Mouse (Mus musculus): ENCODE data around the gene Setd6. TPM values are rescaled to one million over a fixed set of nuclear protein-coding genes. Genes with fewer than 3 reads are reported as not detected.

The Setd6 gene
- total RNA-seq (2021), result 24.6 and 26.9 TPM in 2 replicates
- long read RNA-seq, experiment 1, transcript Setd6-201 (7 exons, 1,707 nt), result major isoform, 27 of 41 reads
- long read RNA-seq, experiment 1, partial matches to known transcripts, result 3 of 41 reads
- long read RNA-seq, experiment 1, other reads (novel, unspliced or antisense), result 11 of 41 reads
- long read RNA-seq, experiment 2, transcript Setd6-201 (7 exons, 1,707 nt), result major isoform, 18 of 27 reads
- long read RNA-seq, experiment 2, partial matches to known transcripts, result 3 of 27 reads
- long read RNA-seq, experiment 2, other reads (novel, unspliced or antisense), result 6 of 27 reads

DNA sequence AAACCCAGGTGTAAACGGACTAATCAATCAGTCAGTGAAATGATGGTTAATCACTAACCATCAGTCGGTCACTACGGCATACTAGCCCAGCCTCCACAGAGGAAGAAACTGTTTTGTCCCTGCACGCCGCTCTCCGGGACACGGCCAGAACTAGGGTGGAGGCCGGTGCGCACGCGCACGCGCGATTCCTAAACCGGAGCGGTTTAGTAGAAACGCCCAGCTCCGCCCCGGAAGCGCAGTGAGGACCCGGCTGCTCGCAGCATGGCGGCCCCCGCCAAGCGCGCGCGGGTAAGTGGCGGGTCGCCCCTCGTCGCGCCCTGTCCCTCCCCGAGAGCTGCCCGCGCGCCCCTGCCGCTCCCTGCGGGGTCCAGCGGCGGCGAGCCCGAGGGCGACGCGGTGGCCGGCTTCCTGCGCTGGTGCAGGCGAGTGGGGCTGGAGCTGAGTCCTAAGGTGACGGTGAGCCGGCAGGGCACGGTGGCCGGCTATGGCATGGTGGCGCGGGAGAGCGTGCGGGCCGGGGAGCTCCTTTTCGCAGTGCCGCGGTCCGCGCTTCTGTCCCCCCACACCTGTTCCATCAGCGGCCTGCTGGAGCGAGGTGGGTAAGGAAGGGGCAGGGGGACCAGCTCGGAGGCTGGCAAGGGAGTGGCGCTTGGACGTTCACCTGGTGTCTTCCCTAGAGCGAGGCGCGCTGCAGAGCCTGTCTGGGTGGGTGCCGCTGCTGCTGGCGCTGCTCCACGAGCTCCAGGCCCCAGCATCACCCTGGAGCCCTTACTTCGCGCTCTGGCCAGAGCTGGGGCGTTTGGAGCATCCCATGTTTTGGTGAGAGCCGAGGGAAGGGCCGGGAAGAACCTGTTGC, at the start of gene Setd6:
Setd6 (plus strand) TSS at position 206 of the 856 bp plus-strand sequence.
- DNase-seq, result peak; percentile 94

DNA sequence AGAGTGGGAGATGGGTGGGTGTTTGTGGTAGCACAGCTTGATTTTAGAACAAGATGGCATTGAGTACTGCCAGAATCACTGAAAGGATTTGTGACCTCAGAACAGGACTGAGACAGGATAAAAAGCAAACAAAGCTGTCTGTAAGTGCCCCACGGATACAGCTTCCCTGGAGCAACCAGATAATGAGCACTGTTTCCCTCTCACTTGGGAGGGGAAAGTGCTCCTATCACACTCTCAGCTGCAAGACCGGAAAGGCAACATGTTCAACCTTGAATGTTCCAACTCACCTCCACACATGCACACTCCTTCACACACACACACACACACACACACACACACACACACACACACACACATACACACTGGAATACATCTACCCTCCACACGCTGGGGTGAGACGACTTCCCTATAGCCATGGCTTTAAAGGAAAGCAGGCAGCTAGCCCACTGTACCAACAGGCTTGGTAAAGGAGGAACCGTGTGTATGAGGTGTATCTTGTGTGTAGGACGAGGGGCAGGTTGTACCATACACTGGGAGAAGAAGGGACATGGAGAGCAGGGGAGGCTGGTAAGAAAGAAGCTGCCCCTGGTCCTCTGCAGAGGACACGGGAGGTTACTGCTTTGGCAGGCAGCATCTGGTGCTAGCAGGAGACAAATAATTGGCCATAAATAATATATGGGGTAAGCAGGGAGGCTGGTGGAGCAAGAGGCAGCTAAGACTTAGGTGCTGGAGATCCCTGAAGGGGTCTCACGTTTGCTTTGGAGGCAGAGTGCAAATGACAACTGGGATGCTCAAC, 47.3 kb upstream of the Setd6 start:
- no peak for DNase-seq

DNA sequence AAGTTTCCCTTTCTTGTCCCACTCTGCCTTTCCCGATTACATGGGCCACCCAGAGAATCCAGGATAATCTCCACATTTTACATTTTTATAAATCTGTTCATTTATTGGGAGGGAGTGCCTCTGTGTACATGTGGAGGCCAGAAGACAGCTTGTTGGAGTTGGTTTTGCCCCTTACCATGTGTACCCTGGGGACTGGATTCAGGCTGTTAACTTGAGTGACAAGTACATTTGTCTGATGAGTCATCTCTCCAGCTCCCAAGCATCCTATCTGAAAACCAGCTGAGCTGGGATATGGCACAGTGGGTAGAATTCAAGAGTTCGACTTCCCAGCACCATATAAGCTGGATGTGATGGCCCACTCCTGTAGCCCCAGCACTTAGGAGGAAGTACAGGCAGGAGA, 45.7 kb upstream of the Setd6 start:
- DNase-seq, result no peak

DNA sequence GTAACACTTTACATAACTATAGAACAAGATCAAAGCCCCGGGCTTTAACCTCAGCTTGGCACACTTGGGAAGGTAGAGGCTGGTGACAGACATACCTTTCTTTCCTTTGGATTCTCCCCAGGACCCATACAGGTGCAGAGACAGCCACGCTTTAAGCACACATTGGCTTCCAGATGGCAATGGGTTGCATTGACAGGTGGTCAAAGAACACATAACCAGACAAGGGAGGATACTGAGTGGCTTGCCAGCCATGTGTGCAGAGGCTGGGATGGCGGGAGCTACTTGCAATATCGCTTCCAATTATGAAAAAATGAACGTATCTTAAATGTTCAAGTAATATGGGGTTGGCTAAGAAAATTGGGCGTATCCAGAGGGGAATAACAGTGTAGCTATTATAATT, 43.8 kb upstream of the Setd6 start:
- DNase-seq, result no peak

DNA sequence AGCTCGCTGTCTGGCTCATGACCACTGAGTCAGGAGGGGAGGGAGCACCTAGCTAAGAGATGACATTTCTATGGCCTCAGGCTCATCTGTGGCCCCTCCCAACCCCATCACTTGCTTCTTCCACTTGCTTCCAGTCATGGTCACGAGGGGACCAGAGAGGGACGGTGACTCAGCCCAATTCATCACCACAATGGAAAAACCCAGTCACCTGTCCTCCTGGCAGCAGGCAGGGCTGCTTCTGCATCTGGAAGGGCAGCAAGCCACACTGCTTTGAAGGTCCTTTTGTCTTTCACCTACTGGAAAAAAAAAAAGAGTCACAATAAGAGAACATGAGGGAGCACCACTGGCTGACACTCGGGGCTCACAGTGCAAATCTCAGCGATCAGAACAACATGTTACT, 42.9 kb upstream of the Setd6 start:
- DNase-seq, result peak; percentile 64

DNA sequence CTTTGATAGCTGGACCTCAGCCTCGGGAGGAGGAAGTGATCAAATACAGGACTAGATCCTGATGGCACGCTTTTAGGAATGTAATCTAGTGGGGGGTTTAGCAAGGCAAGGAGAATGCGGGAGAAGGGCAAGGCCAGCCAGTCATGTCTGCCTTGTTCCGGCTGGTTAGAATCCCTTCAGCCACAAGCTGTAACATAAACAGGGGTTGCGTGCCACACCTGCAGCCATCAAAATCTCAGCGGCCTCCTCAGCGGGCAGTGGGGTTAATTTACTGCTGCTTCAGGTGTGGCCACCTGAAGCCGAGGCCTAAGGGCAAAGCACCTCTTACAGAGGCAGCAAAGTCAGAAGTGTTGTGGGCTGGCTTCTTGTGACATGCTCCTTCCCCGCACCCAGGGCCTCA, 39.0 kb upstream of the Setd6 start, which contains the start of gene Ndrg4:
Ndrg4 (plus strand) TSS at position 350 of the 400 bp plus-strand sequence.
- DNase-seq, result no peak

DNA sequence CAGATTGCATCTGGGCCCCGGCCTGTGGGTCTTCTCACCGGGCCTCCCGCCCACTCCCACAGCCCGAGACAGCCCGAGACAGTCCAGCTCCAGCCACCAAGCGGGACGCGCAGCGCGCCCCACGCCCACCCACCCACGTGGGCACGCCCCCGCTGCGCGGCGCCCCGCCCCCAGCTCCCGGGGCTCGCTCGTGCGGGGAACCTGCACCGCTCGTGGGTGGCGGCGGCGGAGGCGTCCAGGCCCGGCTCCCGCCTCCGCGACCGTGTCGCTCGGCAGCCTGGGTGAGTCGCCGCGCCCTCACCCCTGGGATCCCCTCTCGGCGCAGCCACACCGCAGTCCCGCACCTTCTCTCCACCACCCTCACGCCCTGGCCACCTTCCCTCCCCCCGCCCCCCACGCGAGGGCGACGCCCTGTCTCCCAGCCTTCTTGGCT, 38.1 kb upstream of the Setd6 start:
- peak; percentile 34 for DNase-seq

DNA sequence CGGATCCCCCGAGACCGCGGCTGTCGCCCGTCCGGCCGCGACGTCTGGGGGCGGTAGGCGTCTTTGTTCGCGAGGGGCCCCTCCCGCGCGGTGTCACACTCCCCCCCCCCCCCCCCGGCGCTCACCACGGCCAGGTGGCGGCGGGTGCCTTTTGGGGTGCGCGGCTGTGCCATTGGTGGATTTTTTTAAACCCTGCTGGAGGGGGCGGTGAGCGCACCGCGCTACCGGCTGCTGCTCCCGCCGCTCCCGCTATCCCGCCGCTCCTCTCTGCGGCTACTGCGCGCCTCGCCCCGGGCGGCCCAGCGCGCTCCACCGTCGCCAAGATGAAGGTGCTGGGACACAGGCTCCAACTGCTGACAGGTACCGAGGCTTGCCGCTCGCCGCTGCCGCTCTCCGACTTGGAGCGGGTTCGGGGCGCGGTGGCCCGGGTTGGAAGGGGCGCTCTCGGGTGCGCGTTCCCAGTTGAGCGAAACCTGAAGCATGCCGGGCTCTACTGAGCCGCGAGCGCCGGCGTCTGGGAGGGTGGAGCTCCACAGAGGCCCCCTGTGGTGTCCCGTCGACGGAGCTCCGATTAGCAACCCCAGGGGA, 37.6 kb upstream of the Setd6 start:
- peak; percentile 27 for DNase-seq

DNA sequence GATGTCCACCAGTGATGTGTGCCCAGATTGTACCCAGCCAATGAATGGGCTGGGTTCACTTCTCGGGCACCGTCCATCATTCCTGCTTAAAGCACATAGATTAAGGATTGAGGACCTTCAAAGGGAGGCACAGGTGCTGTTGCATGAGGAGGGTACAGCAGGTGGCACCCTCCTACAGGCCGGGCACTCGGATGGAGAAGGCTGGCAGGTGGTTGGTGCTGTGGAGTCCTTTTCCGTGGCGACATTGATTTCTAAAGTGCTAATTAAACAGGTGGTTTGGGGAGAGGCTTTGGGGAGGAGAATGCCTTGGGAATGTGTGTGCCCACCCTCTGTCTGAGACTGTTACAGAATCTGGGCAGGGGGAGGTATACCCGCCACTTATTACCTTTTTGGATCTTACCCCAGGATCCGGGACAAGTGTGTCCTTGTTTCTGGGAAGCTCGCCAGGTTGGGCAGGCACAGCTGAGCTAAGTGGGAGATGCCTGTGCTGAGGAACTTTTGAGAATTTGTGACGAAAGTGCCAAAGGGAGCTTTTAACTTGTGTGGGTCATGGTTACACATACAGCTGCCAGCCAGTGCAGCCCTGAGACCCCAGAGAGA, 27.5 kb upstream of the Setd6 start:
- peak; percentile 54 for DNase-seq

DNA sequence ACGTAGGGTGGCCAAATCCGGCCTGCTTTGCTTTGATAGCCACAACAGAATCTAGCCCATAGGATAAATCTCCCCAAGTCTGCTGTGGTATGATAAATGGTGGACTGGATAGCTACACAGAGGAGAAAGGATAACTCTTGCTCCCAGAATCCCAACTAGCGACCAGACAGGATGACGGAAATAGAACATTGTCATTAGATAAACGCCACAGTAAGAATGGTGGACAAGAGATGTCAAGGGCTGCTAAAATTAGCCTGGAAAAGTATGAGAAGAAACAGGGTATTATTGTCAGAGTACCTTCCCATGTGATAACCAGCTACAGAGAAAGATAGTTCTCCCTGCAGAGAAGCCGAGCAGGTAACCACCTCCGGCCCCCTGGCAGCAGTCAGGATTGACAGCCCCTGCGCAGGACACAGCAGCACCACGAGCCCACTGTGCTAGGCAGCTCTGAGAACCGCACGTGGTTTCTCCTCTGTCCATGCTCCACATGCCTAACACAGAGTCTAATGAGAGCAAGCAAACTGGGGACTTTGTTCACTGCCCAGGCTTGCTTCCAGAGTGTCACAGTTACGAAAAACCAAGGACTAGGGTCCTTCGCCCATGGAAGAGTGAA, 24.6 kb upstream of the Setd6 start:
- no peak for DNase-seq

DNA sequence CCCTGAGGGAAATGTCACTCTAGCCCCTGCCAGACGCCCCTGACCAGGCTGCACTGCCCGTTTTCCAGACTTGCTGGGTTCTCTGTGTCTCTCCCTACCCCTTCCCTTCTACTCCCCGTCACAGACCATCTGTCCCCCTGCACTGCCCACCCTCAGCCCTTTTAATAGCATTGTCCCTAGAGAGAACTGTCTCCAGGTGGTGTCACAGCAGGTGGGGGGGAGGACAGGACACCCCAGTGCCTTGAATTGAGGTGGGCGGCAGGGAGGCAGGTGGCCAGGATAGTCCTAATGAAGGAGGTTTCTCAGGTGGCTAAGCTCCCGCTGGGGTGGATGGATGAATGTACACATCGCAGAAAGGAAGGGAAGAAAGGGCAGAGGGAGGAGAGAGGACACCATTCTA, 21.1 kb upstream of the Setd6 start:
- DNase-seq, result no peak

DNA sequence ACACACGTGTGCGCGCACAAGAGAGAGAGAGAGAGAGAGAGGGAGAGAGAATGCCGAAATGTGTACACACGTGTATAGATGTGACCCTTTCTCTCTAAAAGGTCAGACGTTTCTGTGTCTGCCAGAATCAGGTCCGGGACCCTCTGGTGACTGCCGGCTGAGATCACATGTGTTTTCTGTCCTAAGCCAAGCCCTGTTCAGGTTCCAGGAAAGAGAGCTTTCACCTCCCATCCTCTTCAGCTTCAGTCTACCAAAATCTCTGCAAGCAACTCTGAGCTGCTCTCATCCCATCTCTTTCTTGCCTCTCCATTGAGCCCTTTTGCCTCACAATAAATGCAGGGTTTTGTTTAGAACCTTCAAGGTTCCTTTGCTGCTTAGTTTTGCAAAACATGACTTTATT, 19.0 kb upstream of the Setd6 start:
- no peak for DNase-seq

DNA sequence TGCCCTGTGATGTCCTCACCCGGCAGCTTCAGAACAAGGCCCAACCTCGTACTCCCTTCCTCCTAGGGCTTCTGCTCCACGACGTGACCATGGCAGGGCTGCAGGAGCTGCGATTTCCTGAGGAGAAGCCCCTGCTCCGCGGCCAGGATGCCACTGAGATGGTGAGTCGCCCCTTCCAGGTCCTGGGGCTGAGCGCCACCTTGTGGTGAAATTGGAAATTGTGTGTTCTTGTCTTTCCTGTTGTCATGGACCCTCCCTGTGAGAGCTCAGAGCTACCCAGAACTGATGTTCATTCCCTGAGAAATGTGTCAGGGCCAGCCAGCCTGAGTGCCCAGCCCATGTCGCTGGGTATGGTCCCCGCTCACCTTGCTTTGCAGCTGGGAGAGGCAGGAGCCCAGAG, 18.6 kb upstream of the Setd6 start:
- peak; percentile 88 for DNase-seq

DNA sequence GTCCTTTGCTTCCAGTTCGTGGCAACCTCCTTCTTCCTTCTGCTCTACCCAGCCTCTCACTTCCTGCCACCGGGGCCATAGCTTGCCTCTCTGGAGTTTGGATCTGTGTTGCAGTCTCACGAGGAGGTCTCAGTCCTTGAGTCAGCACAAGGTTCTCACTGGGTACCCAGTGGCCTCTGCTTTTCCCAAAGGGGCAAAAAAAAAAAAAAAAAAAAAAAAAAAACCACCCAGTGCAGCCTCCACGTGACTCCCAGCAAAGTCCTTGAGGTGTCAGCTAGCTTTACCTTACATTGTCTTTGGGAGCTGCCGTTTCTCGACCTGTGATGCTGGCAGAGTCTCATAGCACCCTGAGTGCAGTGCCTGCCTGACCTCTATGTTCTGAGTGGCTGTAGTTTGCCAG, 17.5 kb upstream of the Setd6 start:
- DNase-seq, result no peak

DNA sequence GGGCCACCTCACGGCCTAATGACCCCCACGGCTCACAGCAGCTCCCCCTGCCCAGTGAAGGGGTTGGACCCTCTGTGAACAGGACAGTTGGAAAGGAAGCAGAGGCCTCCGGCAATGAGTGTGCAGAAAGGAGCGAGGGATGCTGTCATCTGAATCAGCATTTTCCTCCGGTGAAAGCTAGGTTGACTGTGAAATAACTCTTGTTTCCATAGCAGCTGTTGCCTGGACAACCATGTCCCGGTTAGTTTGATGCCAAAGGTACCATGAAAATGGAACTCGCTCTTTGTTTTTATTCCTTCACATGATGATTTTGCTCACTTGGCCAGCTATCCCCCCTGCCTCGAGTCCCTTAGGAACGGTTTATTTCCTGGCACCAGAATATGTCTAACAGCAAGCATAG, 15.4 kb upstream of the Setd6 start:
- DNase-seq, result no peak

DNA sequence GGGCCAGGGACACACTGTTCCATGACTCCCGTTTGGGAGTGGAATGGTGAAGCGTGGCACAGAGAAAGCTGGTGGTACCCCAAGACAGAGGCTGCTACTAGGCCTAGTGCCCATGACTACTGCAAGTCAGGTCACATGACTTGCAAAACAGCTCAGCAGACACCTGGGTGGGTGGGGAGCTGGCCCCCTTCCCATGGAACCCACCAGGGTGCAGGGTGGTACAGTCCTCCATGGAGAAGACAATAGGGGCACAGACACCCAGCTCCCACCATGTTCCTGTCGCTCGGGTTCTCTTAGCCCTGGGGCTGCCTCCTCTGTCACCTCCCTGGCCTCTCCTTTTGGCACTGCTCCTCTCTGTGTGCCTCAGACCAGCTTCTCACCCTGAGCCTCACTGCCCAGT, 13.9 kb upstream of the Setd6 start:
- DNase-seq, result no peak

DNA sequence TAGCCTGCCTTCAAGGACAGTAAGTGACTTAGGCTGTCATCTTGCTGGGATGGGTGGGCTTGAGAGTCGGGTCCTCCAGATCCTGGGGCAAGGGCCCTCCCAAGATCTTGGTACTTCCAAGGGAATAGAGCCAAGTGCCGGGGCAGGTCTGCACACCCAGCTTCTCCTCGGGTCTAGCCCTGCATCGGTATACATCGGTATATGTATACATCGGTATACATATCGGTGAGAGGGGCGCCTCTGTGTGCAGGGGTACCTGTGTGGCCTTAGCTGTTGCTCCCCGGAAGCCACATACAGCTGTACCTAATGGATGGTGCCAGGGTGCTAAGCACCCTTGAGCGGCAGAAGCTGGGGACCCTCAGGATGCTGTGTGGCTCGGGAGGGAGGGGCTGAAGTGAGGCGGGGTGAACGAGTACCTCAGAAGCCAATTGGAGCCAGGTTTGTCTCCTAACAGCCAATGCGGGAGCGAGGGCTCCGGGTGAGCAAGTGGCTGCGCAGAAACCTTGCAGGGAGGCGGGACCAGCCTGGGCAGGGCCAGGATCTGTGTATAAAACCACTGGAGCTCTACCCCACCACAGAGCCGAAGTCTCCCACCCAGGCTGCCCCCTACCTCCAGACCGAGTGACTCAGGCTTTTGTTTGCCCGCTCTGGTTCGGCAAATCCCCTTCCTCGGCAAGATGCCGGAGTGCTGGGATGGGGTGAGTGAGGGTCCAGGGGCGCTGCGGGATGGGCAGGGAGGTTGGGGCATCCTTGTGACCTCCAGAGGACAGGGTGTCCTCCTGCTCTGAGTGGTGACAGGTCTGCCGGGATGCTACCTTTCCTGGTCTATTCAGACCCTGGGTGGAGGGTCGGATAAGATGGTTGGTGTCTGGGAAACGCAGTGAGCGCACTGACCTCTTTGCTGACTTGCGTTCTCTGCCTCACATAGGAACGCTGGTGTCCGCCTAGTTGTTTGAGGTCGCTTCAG, 12.9 kb upstream of the Setd6 start:
- DNase-seq, result peak; percentile 92

DNA sequence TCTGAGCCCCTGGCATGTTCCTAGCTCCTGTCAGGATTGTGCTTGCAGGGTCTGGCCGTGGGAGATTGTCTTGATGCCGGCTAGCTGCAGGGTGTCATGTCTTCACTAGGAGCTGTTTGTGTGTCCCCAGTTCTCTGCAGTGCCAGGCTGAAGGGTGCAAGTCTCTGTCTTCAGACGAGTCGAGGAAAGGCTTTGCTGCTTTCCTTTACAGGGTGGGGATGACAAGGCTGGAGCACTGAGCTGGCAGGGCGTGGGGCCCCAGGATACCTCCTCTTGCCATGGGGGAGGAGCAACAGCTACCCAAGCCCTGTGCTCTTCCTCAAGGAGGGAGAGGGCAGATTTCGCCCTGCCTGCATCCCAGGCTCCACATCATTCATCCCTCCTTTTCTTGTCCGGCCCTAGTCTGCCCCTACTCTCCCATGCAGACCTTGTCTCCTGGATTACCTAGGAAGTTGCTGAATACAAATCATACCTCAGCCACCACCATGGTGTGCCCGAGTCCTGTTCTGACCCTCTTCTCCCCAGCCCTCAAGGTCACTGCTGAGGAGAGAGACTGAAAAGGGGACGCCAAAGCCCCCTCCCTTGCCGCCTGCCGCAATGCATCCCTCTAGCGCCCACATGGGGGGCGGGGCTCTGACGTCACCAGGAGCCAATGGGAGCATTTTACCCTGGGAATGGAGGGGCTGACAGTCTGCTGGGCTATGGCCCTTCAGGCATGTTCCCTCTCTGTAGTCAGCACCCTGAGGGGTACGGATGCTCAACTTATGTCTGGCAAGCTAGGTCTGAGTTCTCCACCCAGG, 12.0 kb upstream of the Setd6 start:
- peak; percentile 58 for DNase-seq

DNA sequence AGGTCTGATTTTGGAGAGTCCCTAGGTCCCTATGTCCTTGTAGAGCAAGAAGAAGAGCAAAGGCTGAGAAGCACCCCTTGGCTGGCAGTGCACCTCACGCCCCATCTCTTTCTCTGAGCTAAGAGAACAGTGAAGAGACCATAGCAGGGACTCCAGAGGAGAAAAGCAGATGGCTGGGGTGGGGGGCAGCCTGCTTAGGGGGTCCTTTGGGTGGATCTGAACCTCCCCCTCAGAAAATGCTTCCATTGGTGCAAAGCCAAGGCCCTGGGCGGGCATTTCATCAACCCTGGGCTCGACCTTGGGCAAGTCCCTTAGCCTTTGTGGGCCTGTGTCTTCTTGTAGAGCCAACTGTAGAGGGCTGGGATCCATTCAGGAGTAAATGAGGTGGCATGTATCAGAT, 11.1 kb upstream of the Setd6 start:
- no peak for DNase-seq

All from adrenal gland, postnatal 14 days (tissue).